Mouse (Mus musculus) MN1 (cell line): ENCODE data around the gene Ccdc9b.

Source experiments
- DNase-seq: peaks from one replicate; pipeline ENCODE4 v3.0.0-alpha.2; 2016; ENCODE audit warnings: low spot score

The Ccdc9b gene

GRCm38 (mm10) chr2:118776295-118776694 lies 13.8 kb upstream of the Ccdc9b start:
- no peak for DNase-seq

DNA sequence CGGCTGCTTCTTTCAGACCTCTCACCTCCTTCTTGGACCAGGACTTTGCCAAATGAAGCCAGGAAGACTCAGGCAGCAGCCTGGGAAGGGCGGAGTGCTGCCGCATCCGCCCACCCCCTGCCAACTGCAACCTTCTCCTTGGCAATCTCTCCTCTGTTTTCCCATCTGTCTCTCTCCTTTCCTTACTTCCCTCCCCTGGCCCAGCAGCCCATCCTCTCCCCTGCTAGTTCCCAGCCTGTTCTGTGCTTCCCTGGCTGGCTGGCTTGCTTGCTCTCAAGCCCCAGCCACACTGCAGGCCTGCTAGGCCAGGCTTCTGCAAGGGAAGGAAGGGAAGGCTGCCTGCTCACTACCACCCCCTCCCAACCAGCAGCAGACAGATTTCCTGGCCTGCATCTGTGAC lies 13.4 kb upstream of the Ccdc9b start:
- peak; percentile 47 for DNase-seq

- no peak for DNase-seq
Measured at GRCm38 (mm10) chr2:118775396-118775795, 12.9 kb upstream of the Ccdc9b start.

- DNase-seq, result no peak
Measured at GRCm38 (mm10) chr2:118774536-118774935, 12.1 kb upstream of the Ccdc9b start.

DNA sequence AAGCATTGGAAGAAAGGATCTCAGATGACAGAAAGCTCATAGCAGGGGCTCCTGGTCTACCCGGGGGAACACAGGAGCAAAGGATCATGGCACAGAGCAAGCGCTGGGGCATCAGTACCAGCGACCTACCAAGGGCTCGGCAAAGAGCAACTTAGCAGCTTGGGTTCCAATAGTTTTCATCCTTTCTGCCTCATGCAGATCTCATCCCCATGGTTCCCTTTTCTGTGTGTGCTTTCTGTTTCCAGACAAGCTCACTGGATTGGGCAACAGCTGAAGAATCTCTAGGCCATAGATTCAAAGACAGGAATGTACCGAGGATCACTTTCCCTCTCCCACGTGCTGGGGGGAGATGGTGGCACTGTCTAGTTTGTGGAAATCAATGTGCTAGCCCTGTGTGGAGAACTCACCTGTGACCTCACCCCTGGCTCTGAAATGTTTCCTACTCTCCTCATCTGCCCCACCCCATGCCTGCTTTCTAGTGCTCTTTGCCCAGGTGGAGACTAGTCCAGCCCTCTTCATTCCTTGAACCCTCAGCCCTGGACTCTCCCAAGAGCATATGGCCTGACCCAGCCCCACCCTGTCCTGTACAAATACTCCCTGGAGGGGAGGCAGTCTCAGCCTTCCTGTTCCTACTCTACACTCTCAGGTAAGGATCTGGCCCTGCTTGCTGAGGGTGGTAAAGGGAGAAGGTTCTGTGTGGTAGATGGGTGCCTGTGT lies 9.9 kb upstream of the Ccdc9b start, which contains the start of gene Phgr1:
Gene Phgr1, plus strand, starts transcription at position 612 of the 717 bp plus-strand sequence.
- DNase-seq, result no peak

DNA sequence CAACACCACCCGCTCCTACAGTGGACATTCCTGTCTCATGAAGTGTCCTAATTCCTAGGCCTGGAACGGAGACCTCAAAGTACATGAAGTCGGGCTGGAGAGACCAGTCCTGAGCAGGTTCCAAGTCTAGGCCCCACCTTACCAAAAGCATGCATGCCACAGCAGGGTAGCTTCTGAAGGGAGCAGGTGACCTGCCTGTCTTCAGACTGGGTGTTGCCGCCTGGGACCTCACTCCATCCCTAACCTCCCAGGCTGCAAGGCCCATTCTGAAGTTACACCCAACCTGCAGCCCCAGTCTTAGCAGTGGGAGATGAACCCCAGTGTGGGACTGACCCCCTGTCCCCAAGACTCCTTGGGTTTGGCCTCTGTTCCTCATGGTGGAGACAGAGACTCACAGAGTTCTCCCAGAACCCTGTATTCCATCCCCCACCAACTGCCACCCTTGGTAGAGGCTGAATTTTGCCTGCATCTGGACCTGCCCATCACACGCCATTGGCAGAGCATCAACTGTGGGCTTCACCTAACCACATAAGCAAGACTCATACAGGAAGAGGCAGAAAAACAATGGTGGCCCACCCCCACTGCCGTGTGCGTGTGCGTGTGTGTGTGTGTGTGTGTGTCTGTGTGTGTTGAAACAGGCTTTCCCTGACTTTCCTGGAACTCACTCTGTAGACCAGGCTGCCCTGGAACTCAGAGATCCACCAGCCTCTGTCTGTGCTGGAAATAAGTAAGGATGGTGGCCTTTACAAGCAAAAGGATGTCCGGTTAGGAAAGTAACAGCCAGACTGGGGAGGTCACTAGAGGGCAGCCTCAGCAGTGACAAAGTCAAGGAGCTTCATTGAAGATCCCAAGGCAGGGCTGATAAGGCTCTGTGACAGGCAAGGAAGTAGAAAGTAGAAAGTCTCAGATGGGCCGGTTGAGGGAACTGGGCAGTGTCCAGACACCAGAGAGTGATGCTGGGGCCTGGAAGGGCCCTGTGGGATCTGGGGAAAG lies 3.9 kb upstream of the Ccdc9b start:
- no peak for DNase-seq

DNA sequence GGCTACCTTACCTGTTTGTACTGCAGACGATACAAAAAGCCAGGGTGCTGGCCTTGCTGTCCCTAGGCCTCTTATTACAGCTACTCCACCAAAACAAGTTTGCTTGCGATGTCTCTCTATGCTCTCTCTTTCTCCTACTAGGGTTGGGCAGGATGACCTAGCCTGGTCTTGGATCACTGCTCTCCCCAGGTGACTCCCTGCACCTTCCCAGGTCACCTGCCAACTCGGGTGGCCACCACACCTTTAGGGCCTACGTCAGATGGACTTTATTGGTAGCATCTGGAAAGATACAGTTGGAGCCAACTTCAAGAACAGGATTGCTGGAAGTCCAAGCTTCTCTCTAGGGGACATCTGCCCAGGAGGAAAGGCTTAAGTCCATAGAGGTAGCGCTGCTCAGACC lies 2.4 kb upstream of the Ccdc9b start:
- no peak for DNase-seq

GRCm38 (mm10) chr2:118764094-118764831 lies 1.8 kb upstream of the Ccdc9b start:
- peak; percentile 66 for DNase-seq

DNA sequence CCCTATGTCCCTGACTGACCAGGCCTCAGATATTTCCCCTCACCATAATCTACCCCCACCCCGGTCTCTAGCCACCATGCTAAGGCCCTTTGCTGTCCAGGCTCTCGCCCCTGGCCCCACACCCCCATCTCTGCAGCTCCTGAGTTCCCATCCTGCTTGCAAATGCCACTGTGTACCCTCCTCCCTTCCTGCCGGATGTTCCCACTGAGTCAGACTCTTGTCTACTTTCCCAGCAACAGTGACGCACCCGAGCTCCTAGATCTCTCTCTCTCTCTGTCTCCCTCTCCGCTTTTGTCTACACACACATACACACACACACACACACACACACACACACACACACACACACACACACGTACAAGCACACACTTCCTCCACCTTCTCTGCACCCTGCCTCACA lies 1.0 kb upstream of the Ccdc9b start:
- no peak for DNase-seq

DNA sequence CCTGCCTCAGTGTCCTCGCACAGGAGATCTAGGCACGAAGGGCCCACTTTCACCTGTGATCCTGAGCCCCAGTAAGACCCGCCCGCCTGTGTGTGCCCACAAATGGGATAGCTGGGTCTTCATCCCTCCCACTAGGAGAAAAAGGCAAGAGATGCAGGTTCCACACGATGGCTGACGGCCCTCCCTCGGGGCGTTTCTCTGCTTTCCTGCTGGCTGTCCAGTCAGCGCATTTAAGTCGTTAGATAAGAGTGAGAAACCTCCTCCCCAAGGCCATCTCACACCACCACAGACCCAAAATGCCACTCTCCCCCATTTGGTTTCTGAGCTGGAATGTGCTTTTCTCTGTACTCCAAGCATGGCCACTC lies 305 bp upstream of the Ccdc9b start:
- DNase-seq, result no peak

- peak; percentile 41 for DNase-seq
Measured at GRCm38 (mm10) chr2:118761358-118761757, 1.1 kb downstream of the Ccdc9b start.

DNA sequence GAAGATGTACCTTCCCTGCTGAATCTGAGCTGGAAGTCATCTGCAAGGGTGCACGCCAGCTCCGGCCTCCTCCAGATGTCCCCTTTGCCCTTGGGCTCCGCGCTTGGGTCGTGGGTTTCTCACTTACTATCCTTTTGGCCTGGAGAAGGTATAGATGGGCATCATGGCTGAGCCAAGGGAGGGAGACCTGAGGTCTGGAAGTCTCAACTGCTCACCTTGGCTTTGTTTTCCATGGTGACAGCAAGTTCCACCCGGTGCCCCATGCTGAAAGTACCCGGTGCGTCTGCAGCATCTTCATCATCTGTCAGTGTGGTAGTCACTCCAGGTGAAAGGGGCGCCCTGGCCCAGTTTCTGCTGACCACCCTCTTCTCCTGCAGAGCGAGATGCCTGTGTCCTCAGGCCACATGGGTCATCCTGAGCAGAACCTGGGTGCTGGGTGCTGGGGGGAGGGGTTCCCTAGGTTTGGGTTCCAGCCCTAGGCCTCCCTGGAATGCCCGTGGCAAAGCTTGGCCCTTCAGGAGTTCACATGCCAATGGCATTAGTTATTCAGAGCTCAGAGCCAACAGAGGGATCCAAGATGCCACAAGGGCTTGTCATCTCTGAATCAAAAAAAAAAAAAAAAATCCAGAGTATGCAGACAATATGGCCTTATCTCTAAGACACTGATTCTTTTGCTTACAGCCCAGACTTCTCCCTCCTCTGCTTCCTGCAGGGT lies 2.0 kb downstream of the Ccdc9b start:
- no peak for DNase-seq

DNA sequence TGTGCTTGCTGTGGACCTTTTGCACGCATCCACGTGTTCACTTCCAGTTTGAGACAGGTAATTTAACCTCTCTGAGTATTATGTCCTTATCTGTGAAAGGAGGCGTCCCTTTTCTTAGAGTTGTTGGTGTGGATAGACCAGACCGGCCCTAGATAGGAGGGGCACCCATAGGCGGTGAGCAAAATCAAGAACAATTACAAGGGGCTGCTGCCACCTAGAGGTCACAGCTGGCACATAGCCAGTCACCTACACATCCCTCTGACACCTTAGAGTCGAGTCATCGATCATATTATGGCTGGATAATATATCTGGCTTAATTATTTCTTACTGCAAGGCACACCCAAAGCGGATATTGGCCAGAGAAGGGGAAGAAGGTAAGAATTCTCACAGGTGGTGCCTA lies 2.6 kb downstream of the Ccdc9b start:
- peak; percentile 65 for DNase-seq

GRCm38 (mm10) chr2:118756103-118756502 lies 6.4 kb downstream of the Ccdc9b start:
- no peak for DNase-seq

GRCm38 (mm10) chr2:118755407-118755806 lies 7.1 kb downstream of the Ccdc9b start:
- no peak for DNase-seq

DNA sequence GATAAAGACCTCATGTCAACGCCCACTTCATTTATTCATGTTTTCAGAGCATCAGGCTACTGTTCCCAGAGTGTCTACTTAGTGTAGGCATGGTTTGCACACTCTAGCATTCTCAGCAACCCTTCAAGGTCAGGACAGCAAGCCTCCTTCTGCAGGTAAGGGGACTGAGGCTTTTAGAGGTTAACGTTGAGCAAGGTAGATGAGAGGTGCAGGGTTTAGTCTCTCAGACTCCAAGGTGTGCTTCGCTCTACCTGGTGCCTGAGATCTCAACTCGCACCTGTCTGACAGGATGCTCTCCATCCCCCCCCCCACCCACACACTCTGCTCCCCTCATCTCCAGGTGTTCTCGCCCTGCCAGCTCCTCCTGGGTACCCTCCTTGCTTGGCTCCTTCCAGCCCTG lies 8.3 kb downstream of the Ccdc9b start:
- no peak for DNase-seq

DNA sequence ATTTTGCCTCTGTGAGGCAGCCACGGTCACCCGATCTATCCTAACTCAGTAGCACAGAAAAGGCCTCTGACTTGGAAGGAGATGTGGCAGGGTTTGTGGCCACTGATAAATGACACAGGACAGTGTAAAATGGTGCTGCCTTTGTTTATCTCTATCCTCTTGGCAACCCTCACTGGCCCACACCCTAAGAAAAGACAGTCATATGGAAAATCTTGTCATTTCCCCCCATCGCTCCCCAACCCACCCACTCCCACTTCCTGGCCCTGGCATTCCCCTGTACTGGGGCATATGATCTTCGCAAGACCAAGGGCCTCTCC lies 9.7 kb downstream of the Ccdc9b start:
- DNase-seq, result no peak

DNA sequence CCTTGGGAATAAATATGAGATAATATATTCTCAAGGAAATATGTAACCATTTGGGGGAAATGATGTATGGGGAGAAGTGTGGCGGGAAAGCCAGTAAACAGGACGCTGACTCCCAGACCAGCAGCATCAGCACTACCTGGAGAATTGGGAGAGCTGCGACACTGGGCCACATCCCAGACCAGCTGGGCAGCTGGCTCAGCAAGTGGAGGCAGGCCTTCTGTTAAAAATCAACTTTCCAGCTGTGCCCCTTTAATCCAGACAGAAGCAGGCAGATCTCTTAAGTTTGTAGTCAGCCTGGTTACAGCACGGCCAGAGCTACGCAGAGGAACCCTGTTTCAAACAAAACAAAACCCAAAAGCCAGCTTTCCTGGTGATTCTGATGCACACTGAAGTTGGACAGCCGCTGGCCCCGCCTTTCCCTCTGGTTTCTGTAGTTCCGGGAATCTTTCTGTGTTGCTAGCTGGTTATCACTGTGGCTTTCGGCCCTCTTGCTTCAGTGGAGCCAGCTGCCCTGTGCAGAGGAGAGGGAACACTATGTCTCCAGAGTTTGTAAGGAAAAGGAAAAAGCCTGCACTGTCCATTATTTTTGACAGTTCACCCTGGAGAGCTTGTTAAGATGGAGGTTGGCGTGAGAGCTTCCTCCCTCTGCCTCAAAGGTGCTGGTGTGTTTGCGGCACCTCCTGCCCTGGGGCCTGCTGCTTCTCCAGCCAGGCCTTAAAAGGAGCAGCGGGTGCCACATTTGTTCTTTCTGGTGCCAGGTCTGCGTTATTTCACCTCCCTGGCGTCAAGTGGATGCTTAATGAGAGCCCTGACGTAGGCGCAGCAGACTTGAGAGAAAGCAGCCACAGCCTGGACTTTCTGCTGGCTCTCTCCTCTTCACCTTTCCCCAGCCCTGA lies 10.3 kb downstream of the Ccdc9b start:
- peak; percentile 86 for DNase-seq

GRCm38 (mm10) chr2:118750476-118750875 lies 12.0 kb downstream of the Ccdc9b start:
- no peak for DNase-seq

DNA sequence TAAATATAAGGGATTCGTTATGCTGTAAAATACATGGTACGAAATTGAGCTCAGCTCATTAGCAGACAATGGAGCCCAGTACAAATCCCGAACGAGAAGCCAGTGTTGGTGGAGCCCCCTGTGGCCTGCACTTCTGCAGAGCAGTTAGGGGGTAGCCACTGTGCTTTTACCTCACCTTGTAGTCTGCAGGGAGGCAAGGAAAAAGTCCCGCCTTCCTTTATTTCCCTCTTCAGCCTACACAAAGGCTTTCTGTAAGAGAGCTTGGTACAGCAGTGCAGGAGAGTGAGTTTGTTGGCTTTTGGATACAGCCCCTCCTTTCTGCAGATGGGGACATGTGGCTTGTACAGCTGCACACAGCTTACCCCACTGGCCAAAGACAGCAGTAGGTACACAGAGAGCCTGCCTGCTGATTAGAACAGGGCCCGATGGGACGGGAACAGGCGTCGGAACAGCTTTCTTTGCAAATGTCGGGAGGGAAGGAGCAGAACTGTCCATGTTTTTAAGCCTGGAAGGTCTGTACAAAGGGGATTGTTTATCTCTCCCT lies 13.0 kb downstream of the Ccdc9b start:
- no peak for DNase-seq
